Mouse (Mus musculus) midbrain, embryonic 14.5 days (tissue): Measurements from ENCODE around the gene Ppme1. TPM values are rescaled to one million over a fixed set of nuclear protein-coding genes. Genes with fewer than 3 reads are reported as not detected.

Experiments used
- ATAC-seq: fragments of 200-750 bp; cut with Nextera tagmentation; 2 replicates; pipeline ENCODE4 v1.8.0; 2017; ENCODE audit warnings: moderate number of reproducible peaks, moderate library complexity; ENCODE audit not compliant: low FRiP score, low TSS enrichment
- DNase-seq: peaks from one replicate; pipeline ENCODE4 v3.0.0-alpha.2; 2015
- H3K27ac ChIP-seq: fragments of 300-500 bp; sonication (generic); replicated peaks from 2 replicates; pipeline ENCODE4 v1.5.1; 2014; ENCODE audit warnings: mild to moderate bottlenecking, low read depth, low read length, moderate library complexity
- H3K27me3 ChIP-seq: fragments of 300-500 bp; sonication (generic); 2 replicates; pipeline ENCODE4 v1.6.1; 2014; ENCODE audit warnings: low read length, control low read depth, mixed read lengths; ENCODE audit not compliant: control insufficient read depth, insufficient read depth
- H3K36me3 ChIP-seq: fragments of 300-500 bp; sonication (generic); 2 replicates; pipeline ENCODE4 v1.6.1; 2014; ENCODE audit warnings: low read length, control low read depth; ENCODE audit not compliant: control insufficient read depth, insufficient read depth
- H3K4me1 ChIP-seq: fragments of 300-500 bp; sonication (generic); 2 replicates; pipeline ENCODE4 v1.6.1; 2014; ENCODE audit warnings: mild to moderate bottlenecking, antibody characterized with exemption, low read length, control low read depth; ENCODE audit not compliant: control insufficient read depth, insufficient read depth
- H3K4me2 ChIP-seq: fragments of 300-500 bp; sonication (generic); 2 replicates; pipeline ENCODE4 v1.6.1; 2014; ENCODE audit warnings: mild to moderate bottlenecking, low read length, moderate library complexity
- H3K4me3 ChIP-seq: fragments of 300-500 bp; sonication (generic); replicated peaks from 2 replicates; pipeline ENCODE4 v1.5.1; 2014; ENCODE audit warnings: low read depth, low read length
- H3K9ac ChIP-seq: fragments of 300-500 bp; sonication (generic); replicated peaks from 2 replicates; pipeline ENCODE4 v1.6.1; 2014; ENCODE audit warnings: mild to moderate bottlenecking, low read length, moderate library complexity
- H3K9me3 ChIP-seq: fragments of 300-500 bp; sonication (generic); 2 replicates; pipeline ENCODE4 v1.6.1; 2016; ENCODE audit warnings: low read length, control low read depth, mixed read lengths; ENCODE audit not compliant: control insufficient read depth
- WGBS: fragments of 180-500 bp; shearing (Covaris S2); extraction: QIAGEN DNeasy Blood & Tissue Kit; methylation state at CpG from one replicate; pipeline ENCODE4 v1.1.7; 2014; 5-methylcytosine and 5-hydroxymethylcytosine counted together
- polyA plus RNA-seq: library from polyadenylated mRNA; unstranded; fragments of >200 nt; fragmentation: Nextera tagmentation; extraction: Ambion mirVana; gene quantifications from 2 replicates; pipeline ENCODE4 v1.2.1, GENCODE M21; 2014

Ppme1 gene
- polyA plus RNA-seq, 1 experiment from 2014 or later: 160 TPM

- Histone ChIP-seq H3K4me3 (no peak overlapping the region), H3K36me3 (no peaks in the 10 kb centered on the region), H3K27ac (no peak overlapping the region), H3K9ac (no peak overlapping the region), H3K4me1 (no peaks in the 10 kb centered on the region), H3K4me2 (no peak overlapping the region), H3K27me3 (no peaks in the 10 kb centered on the region), H3K9me3 (no peaks in the 10 kb centered on the region)
- DNase-seq (no peak), ATAC-seq (no peak)
- 68% methylated on average over 14 of the region's 14 CpGs for WGBS
These were observed 73.1 kb downstream of the Ppme1 start for GRCm38 (mm10) chr7:100298861-100299510.

DNA sequence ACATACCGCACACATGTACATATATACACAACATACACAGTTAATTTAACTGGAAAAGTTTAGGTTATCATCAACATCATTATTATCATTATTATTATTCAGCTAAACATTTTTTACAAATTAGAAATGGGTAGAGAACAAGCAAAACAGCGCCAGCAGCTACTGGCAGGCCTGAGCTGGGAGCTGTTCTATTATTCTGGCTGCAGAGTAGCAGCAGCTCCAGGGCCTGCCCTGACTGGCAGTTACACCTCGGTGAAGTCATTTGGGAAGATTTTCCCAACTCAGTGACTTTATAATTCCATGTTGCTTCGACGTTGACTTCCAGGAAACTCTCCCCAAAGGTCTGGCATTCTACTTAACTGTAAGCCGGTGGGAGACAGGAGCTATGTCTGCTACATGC is 75.4 kb downstream of the Ppme1 start:
- no peaks in the 10 kb centered on the region for H3K36me3 ChIP-seq
- no peak overlapping the region for H3K4me3 ChIP-seq
- H3K4me1 ChIP-seq: no peaks in the 10 kb centered on the region
- no peaks in the 10 kb centered on the region for H3K27me3 ChIP-seq
- ATAC-seq (no peak), DNase-seq (no peak)
- H3K9ac ChIP-seq: no peak overlapping the region
- no peaks in the 10 kb centered on the region for H3K9me3 ChIP-seq
- no peak overlapping the region for H3K4me2 ChIP-seq
- 81% methylated on average over 6 of the region's 6 CpGs for WGBS
- peak overlapping the region; percentile 20; the same call in 1 of the 2 replicates for H3K27ac ChIP-seq

- 92% methylated on average over 2 of the region's 2 CpGs for WGBS
- Histone ChIP-seq H3K27me3 (no peaks in the 10 kb centered on the region), H3K4me3 (no peak overlapping the region), H3K36me3 (no peaks in the 10 kb centered on the region), H3K9me3 (no peaks in the 10 kb centered on the region), H3K9ac (no peak overlapping the region), H3K27ac (no peak overlapping the region), H3K4me2 (no peak overlapping the region), H3K4me1 (no peaks in the 10 kb centered on the region)
- DNase-seq: peak; percentile 34
- no peak for ATAC-seq
These were observed 76.4 kb downstream of the Ppme1 start for GRCm38 (mm10) chr7:100295745-100296144.

- ATAC-seq: no peak
These were observed 78.6 kb downstream of the Ppme1 start for GRCm38 (mm10) chr7:100293546-100293945.

GRCm38 (mm10) chr7:100288622-100289021 is 83.5 kb downstream of the Ppme1 start:
- H3K4me3 ChIP-seq: no peak overlapping the region
- 42% methylated on average over 11 of the region's 11 CpGs for WGBS
- peaks cover 5% of the 10 kb centered on the region; the same call in 1 of the 2 replicates for H3K27me3 ChIP-seq
- no peaks in the 10 kb centered on the region for H3K9me3 ChIP-seq
- peak overlapping the region; percentile 4; the same call in 1 of the 2 replicates for H3K4me2 ChIP-seq
- no peaks in the 10 kb centered on the region for H3K36me3 ChIP-seq
- H3K27ac ChIP-seq: peak overlapping the region; percentile 74
- H3K4me1 ChIP-seq: 0 out of 2 replicates have a peak, but pooled peaks cover 4% of the 10 kb centered on the region
- ATAC-seq: no peak
- H3K9ac ChIP-seq: no peak overlapping the region
- peak; percentile 22 for DNase-seq

More at GRCm38 (mm10) chr7:100293546-100293945, 78.6 kb downstream of the Ppme1 start:
- no peak for DNase-seq
- Histone ChIP-seq H3K27ac (no peak overlapping the region), H3K4me3 (no peak overlapping the region), H3K9ac (no peak overlapping the region), H3K27me3 (no peaks in the 10 kb centered on the region), H3K4me1 (no peaks in the 10 kb centered on the region), H3K36me3 (no peaks in the 10 kb centered on the region), H3K4me2 (no peak overlapping the region), H3K9me3 (no peaks in the 10 kb centered on the region)
- 85% methylated on average over 8 of the region's 8 CpGs for WGBS

DNA sequence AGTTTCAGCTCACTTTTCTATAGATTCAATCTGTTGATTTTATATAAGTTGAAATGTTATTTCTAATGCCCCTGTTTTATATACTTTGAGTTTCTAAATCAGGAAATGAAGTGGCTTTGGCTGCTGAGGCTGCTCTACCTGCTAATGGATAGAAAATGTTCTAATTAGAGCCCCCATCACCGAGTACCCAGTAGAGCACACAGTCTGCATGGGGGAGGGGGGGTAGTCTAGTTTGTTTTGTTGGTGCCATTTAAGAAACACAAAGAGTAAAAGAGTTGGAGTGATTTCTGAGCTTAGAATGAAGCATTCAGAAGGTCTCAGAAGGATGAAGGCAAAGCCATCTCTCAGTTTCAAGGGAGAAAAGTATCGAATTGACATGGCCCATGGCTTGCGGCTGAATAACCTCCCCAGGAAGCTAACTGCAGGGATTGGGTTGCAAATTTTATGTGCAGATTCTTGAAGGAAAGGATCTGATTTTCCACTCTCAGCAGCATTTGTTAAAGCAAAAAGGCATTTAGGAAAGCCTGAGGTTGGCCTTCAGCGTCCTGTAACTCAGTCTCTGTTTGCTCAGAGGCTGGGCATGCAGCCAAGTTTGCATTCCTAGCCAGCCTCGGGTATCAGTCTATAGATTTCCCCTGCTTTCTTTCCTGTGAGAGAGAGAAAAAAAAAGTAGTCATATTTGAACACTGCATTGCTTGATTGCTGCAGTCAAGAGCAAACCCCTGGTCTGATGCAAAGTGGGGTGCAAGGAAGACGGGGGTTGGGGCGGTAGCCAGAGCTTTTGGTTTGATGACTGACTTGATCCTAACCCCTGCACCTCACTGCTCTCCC is 84.1 kb downstream of the Ppme1 start:
- Histone ChIP-seq H3K4me1 (0 out of 2 replicates have a peak, but pooled peaks cover 4% of the 10 kb centered on the region), H3K27ac (peak overlapping the region; percentile 74), H3K27me3 (peaks cover 5% of the 10 kb centered on the region; the same call in 1 of the 2 replicates), H3K9me3 (no peaks in the 10 kb centered on the region), H3K4me2 (peak overlapping the region; percentile 4), H3K36me3 (no peaks in the 10 kb centered on the region), H3K9ac (no peak overlapping the region), H3K4me3 (no peak overlapping the region)
- WGBS: 21% methylated on average over 7 of the region's 7 CpGs
- ATAC-seq (peak; percentile 40; the same call in 1 of the 2 replicates), DNase-seq (peak; percentile 84)

GRCm38 (mm10) chr7:100285383-100285782 is 86.7 kb downstream of the Ppme1 start, which contains the start of gene P4ha3:
P4ha3 (plus strand) TSS chr7:100285520.
- under 1% methylated on average over 50 of the region's 53 CpGs for WGBS
- Histone ChIP-seq H3K27ac (0 out of 2 replicates have a peak within 1 kb of the TSS, but pooled peaks have one; percentile 9), H3K9ac (peak within 1 kb of the TSS; percentile 66), H3K27me3 (peaks cover 5% of the 10 kb centered on the region; the same call in 1 of the 2 replicates), H3K9me3 (no peaks in the 10 kb centered on the region), H3K36me3 (no peaks in the 10 kb centered on the region), H3K4me2 (peak within 1 kb of the TSS; percentile 87), H3K4me1 (0 out of 2 replicates have a peak, but pooled peaks cover 8% of the 10 kb centered on the region), H3K4me3 (peak within 1 kb of the TSS; percentile 49)
- ATAC-seq (no peak), DNase-seq (peak; percentile 68)

- H3K4me3 ChIP-seq: no peak overlapping the region
- H3K4me2 ChIP-seq: no peak overlapping the region
- H3K27ac ChIP-seq: no peak overlapping the region
- no peak overlapping the region for H3K9ac ChIP-seq
- H3K9me3 ChIP-seq: no peaks in the 10 kb centered on the region
- H3K27me3 ChIP-seq: peaks cover 5% of the 10 kb centered on the region; the same call in 1 of the 2 replicates
- 4% methylated on average over 3 of the region's 3 CpGs for WGBS
- H3K4me1 ChIP-seq: 0 out of 2 replicates have a peak, but pooled peaks cover 8% of the 10 kb centered on the region
- ATAC-seq: no peak
- no peaks in the 10 kb centered on the region for H3K36me3 ChIP-seq
- peak; percentile 21 for DNase-seq
These were observed 88.8 kb downstream of the Ppme1 start for GRCm38 (mm10) chr7:100283298-100283697.
